Mouse (Mus musculus) lung, postnatal 36 days (tissue): ENCODE data around the gene Slc4a3.

Experiments
- DNase-seq: peaks from one replicate; pipeline ENCODE4 v3.0.0; 2022; ENCODE audit warnings: mixed read lengths

Gene Slc4a3

GRCm38 (mm10) chr1:75545965-75546956 lies at the start of gene Slc4a3:
Gene Slc4a3, plus strand, starts transcription at chr1:75546266.
- DNase-seq: peak; percentile 64

- no peak for DNase-seq
Measured at GRCm38 (mm10) chr1:75498897-75499296, 47.2 kb upstream of the Slc4a3 start.

- DNase-seq: no peak
Measured at GRCm38 (mm10) chr1:75499441-75499840, 46.6 kb upstream of the Slc4a3 start.

GRCm38 (mm10) chr1:75501905-75502304 lies 44.2 kb upstream of the Slc4a3 start:
- DNase-seq: no peak

- no peak for DNase-seq
Measured at GRCm38 (mm10) chr1:75502945-75503650, 43.0 kb upstream of the Slc4a3 start.

GRCm38 (mm10) chr1:75503651-75503980 lies 42.5 kb upstream of the Slc4a3 start:
- DNase-seq: no peak

GRCm38 (mm10) chr1:75504256-75505045 lies 41.6 kb upstream of the Slc4a3 start:
- no peak for DNase-seq

- DNase-seq: peak; percentile 61
Measured at GRCm38 (mm10) chr1:75505159-75505955, 40.7 kb upstream of the Slc4a3 start.

GRCm38 (mm10) chr1:75505956-75506831 lies 39.9 kb upstream of the Slc4a3 start, which contains the start of gene Obsl1:
Gene Obsl1, minus strand, starts transcription at chr1:75506452.
- DNase-seq: peak; percentile 49

GRCm38 (mm10) chr1:75507006-75507405 lies 39.1 kb upstream of the Slc4a3 start, which contains the start of gene Inha:
Gene Inha, plus strand, starts transcription at chr1:75507077.
- no peak for DNase-seq

GRCm38 (mm10) chr1:75509586-75509985 lies 36.5 kb upstream of the Slc4a3 start:
- DNase-seq: no peak

- no peak for DNase-seq
Measured at GRCm38 (mm10) chr1:75510154-75510553, 35.9 kb upstream of the Slc4a3 start.

- DNase-seq: no peak
Measured at GRCm38 (mm10) chr1:75511437-75512210, 34.4 kb upstream of the Slc4a3 start.

GRCm38 (mm10) chr1:75512550-75512949 lies 33.5 kb upstream of the Slc4a3 start:
- DNase-seq: no peak

- no peak for DNase-seq
Measured at GRCm38 (mm10) chr1:75516703-75517380, 29.2 kb upstream of the Slc4a3 start.

- DNase-seq: no peak
Measured at GRCm38 (mm10) chr1:75517984-75518383, 28.1 kb upstream of the Slc4a3 start.

- DNase-seq: no peak
Measured at GRCm38 (mm10) chr1:75518427-75518826, 27.6 kb upstream of the Slc4a3 start.

GRCm38 (mm10) chr1:75519576-75519975 lies 26.5 kb upstream of the Slc4a3 start:
- no peak for DNase-seq

GRCm38 (mm10) chr1:75521321-75522031 lies 24.6 kb upstream of the Slc4a3 start, which contains the start of gene Stk11ip:
Gene Stk11ip, plus strand, starts transcription at chr1:75521529.
- DNase-seq: peak; percentile 97
